Mouse (Mus musculus): ENCODE measurements around the gene Cyp3a57. TPM values are rescaled to one million over a fixed set of nuclear protein-coding genes. Genes with fewer than 3 reads are reported as not detected.
"Not testable (repeated sequence)": the region's sequence is repeated elsewhere in the genome, so short reads cannot be mapped to it uniquely, and the experiment has no call there.

Gene Cyp3a57
- polyA plus RNA-seq (2016; fragmentation: Nextera tagmentation; extraction: Ambion mirVana) = not detected in 2 replicates

DNA sequence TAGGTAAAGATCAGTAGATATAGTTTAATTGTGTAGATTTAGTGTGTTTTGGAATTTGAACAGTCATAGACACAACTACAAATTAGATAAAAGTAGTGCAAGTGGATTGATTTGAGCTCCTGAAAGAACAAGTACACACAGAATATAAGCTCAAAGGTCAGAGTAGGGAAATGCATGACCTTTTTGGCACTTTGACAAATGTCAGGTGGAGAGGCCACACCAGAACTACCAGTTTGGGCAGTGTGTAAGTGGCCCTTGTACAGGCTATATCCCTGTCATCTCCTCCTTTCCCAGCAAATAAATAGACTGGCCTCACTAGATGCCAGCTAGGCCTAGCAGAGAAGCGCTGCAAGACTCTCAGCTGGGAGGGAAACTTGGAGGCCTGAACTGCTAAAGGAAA, at the start of gene Cyp3a57:
TSS of gene Cyp3a57 (plus strand) at position 339 of the 400 bp plus-strand sequence.
- Histone ChIP-seq H3K27ac (no peak within 1 kb of the TSS), H3K36me3 (replicated peaks) (no peaks in the 10 kb centered on the region), H3K4me1 (no peaks in the 10 kb centered on the region), H3K27me3 (ENCODE audit: poor library complexity, severe bottlenecking) (no peaks in the 10 kb centered on the region), H3K4me3 (no peak within 1 kb of the TSS), H3K9me3 (peaks cover 30% of the 10 kb centered on the region; the same call in 1 of the 2 replicates)
- no peak for DNase-seq (ENCODE audit: extremely low spot score, low spot score)
- 89% methylated on average over 1 of the region's 1 CpGs for WGBS

DNA sequence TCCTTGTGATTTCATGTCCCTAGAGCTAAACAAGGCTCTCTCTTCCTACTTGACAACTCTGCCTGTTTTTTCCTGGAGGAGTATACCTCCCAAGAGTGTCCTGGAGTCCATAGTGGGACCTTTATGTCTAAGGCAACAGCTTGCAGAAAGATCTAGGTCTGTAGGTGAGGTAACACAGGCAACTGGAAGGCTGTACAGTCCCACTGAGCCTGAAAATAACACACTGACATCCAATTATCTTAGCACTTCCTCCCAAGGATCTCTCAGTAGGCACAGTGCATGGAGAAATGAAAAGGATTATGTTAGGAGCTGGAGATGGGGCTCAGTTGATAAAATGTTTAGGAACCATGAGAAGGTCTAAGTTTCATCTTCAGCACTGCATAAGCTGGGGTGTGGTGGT, 44.6 kb upstream of the Cyp3a57 start:
- H3K27ac ChIP-seq = no peak overlapping the region
- H3K9me3 ChIP-seq = no peaks in the 10 kb centered on the region
- H3K27me3 ChIP-seq (ENCODE audit: poor library complexity, severe bottlenecking) = no peaks in the 10 kb centered on the region
- no peak overlapping the region for H3K4me3 ChIP-seq
- H3K36me3 ChIP-seq (replicated peaks) = no peaks in the 10 kb centered on the region
- DNase-seq (ENCODE audit: extremely low spot score, low spot score) = peak; percentile 4
- no peaks in the 10 kb centered on the region for H3K4me1 ChIP-seq

DNA sequence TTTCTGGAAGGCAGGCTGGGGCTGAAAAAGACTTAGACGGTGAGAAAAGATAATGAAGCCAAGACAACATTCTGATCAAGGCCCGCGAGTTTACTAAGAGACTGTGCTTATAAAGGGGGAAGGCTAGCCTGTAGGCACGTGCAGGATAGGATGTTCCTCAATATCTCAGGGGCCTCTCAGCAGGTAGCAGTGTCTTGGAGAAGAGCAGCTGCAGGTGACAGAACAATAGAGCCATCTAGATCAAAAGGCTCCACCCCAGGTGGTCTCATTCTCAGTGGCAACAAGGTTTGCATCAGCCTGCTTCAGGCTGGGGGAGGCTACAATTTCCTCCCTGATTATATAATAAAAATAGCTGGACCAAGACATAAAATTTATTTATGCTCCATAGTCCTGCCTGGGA, 43.3 kb upstream of the Cyp3a57 start:
- H3K36me3 ChIP-seq (replicated peaks); H3K27me3 ChIP-seq (ENCODE audit: poor library complexity, severe bottlenecking); DNase-seq (ENCODE audit: extremely low spot score, low spot score); H3K4me3 ChIP-seq; H3K27ac ChIP-seq; H3K4me1 ChIP-seq; H3K9me3 ChIP-seq: not testable (repeated sequence)
- 67% methylated on average over 4 of the region's 4 CpGs for WGBS

DNA sequence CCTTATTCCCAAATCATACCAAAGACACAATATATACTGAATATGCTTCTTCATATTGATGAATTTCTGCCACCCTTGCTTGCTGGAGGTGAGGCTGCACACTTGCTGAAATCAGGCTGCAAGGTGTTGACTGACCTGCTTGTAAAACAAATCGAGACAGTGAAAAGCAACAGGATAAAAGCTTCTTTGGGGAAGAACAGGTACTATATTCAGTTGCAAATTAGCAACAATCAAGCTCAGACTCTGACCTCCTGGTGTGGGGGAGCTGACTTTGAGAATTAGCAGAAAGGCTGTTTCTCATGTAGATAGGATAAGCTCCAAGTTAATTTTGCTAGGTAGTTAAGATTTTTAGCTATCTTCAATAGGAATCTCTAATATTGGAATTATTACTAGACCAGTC, 42.7 kb upstream of the Cyp3a57 start:
- WGBS = 73% methylated on average over 1 of the region's 1 CpGs

DNA sequence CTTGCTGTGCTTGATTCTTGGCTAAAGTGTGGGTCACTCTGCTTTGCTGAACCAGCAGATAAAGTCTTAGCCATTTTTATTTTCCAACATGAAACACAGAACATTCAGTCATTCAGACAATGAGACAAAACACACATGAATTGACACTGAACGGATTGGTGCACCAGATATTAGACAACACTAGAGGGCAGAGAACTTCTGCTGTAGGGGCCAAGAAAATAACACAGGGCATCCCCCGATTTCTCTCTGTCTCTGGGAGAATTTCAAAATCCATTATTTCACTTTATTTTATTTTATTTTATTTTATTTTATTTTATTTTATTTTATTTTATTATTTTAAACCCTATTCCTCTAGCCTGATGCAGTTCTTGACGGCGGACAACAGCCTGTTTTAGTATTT, 38.1 kb upstream of the Cyp3a57 start:
- not testable (repeated sequence) for H3K4me3 ChIP-seq; H3K36me3 ChIP-seq (replicated peaks); H3K27ac ChIP-seq; H3K9me3 ChIP-seq; H3K4me1 ChIP-seq; H3K27me3 ChIP-seq (ENCODE audit: poor library complexity, severe bottlenecking)
- WGBS = 91% methylated on average over 4 of the region's 4 CpGs
- DNase-seq (ENCODE audit: extremely low spot score, low spot score) = peak; percentile 5

More for the DNA sequence above, 42.7 kb upstream of the Cyp3a57 start:
- no peaks in the 10 kb centered on the region for H3K27me3 ChIP-seq (ENCODE audit: poor library complexity, severe bottlenecking)
- no peak overlapping the region for H3K4me3 ChIP-seq
- H3K9me3 ChIP-seq = no peaks in the 10 kb centered on the region
- no peak overlapping the region for H3K27ac ChIP-seq
- DNase-seq (ENCODE audit: extremely low spot score, low spot score) = peak; percentile 1
- no peaks in the 10 kb centered on the region for H3K36me3 ChIP-seq (replicated peaks)
- H3K4me1 ChIP-seq = no peaks in the 10 kb centered on the region

DNA sequence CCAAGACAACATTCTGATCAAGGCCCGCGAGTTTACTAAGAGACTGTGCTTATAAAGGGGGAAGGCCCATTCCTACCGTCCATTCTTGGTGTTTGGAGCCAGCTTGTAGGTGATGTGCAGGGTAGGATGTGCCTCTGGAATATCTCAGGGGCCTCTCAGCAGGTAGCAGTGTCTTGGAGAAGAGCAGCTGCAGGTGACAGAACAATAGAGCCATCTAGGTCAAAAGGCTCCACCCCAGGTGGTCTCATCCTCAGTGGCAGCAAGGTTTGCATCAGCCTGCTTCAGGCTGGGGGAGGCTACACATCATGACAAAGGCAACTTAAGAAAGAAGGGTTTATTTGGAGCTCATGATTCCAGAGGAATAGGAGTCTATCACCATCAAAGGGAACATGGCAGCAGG, 37.3 kb upstream of the Cyp3a57 start:
- H3K27me3 ChIP-seq (ENCODE audit: poor library complexity, severe bottlenecking); H3K4me3 ChIP-seq; H3K27ac ChIP-seq; H3K36me3 ChIP-seq (replicated peaks); H3K4me1 ChIP-seq; H3K9me3 ChIP-seq: not testable (repeated sequence)
- 83% methylated on average over 3 of the region's 3 CpGs for WGBS
- peak; percentile 8 for DNase-seq (ENCODE audit: extremely low spot score, low spot score)

DNA sequence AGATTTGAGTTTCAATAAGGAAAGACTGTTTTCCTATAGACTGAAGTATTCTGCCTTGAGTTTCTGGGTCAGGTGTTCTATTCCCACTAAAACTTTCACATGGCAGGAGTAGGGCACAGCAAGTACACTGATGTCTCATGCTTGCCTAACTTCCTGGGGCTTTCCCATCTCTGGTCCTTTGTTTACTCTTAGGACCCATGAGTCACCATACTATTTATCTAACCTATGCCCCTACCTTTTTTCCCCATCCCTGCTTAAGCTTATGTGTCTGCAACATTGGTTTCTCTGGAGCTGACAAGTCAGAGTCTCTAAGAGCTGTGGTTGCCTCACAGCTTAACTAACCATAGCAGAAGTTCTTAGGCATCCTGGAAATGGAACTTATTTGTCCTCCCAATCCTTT, 31.2 kb upstream of the Cyp3a57 start:
- Histone ChIP-seq H3K4me3 (no peak overlapping the region), H3K4me1 (no peaks in the 10 kb centered on the region), H3K27me3 (ENCODE audit: poor library complexity, severe bottlenecking) (no peaks in the 10 kb centered on the region), H3K9me3 (peaks cover 24% of the 10 kb centered on the region), H3K27ac (no peak overlapping the region), H3K36me3 (replicated peaks) (no peaks in the 10 kb centered on the region)
- DNase-seq (ENCODE audit: extremely low spot score, low spot score) = no peak

DNA sequence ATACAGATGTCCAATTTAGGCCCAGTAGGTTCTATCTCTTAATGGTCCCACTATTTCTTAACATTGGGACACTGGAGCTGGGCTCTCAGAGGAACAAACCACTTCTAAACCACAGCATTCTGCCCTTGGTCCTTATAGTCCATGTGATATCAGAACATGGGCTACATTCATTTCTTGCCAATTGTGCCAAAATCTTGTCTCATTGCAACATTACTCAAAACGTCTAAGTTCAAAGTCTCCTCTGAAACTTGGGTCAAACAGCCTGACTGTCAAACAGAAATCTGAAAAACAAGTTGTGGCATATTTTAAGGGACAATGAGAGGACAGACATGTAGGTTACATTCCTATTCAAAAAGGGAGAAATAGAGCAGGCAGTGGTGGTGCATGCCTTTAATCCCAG, 27.9 kb upstream of the Cyp3a57 start:
- Histone ChIP-seq H3K4me3 (no peak overlapping the region), H3K36me3 (replicated peaks) (no peaks in the 10 kb centered on the region), H3K4me1 (no peaks in the 10 kb centered on the region), H3K27me3 (ENCODE audit: poor library complexity, severe bottlenecking) (no peaks in the 10 kb centered on the region), H3K9me3 (peaks cover 27% of the 10 kb centered on the region), H3K27ac (no peak overlapping the region)
- no peak for DNase-seq (ENCODE audit: extremely low spot score, low spot score)
- WGBS = 87% methylated on average over 1 of the region's 1 CpGs

DNA sequence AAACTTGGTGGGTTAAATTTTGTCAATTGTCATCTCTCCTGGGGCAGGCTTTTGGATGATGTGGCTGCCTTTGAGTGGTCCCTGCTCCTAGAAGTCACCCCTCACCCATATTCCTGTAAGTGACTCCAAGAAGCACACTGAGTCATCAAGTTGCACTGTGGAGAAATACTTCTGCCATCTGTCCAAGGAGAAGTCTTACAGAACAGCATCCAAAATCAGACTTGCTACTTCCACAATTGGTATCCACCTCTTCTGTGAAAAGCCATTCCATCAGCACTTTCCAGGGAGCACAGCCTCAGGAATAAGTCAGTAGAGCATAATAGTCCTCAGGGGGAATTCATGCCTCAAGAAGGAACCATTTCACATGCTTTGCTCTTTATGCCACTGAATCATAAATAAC, 6.3 kb upstream of the Cyp3a57 start:
- not testable (repeated sequence) for H3K4me1 ChIP-seq; DNase-seq (ENCODE audit: extremely low spot score, low spot score); H3K4me3 ChIP-seq; H3K27ac ChIP-seq; H3K36me3 ChIP-seq (replicated peaks); H3K27me3 ChIP-seq (ENCODE audit: poor library complexity, severe bottlenecking)
- H3K9me3 ChIP-seq = peaks cover 24% of the 10 kb centered on the region; the same call in 1 of the 2 replicates

DNA sequence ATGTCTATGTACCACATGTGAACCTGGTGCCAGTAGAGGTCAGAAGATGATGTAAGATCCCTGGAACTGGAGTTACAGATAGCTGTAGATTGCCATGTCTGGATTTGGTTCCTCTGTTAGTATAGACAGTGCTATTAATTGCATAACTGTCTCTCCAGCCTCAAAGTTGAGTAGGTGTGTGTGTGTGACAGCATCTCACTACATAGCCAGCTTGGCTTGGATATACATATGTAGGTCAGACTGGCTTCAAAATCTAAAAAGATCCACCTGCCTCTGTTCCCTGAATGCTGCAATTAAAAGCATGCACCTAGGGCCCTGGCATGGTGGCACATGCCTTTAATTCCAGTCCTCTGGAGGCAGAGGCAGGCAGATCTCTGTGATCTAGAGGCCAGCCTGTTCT, 4.6 kb downstream of the Cyp3a57 start:
- Histone ChIP-seq H3K4me1 (no peaks in the 10 kb centered on the region), H3K27ac (no peak overlapping the region), H3K9me3 (peaks cover 36% of the 10 kb centered on the region), H3K36me3 (replicated peaks) (no peaks in the 10 kb centered on the region), H3K4me3 (no peak overlapping the region), H3K27me3 (ENCODE audit: poor library complexity, severe bottlenecking) (no peaks in the 10 kb centered on the region)
- DNase-seq (ENCODE audit: extremely low spot score, low spot score) = no peak

DNA sequence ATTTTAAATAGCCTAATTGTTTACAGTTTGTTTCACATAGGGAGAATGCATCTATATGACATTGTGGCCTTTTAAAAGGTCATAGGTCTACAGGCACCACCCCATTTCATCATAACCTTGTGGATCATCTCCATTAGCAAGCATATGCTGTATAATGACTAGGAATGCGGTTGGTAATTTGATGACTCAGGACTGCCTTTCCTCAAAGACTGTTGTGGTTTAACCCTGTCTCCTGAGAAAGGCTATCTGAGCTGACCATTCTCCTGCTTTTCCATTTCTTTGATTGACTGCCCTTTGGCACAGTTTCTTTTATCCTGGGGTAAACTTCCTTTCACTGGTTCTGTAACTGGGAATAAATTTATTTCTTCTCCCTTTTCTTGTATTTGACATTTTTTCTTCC, 8.0 kb downstream of the Cyp3a57 start:
- Histone ChIP-seq H3K36me3 (replicated peaks) (no peaks in the 10 kb centered on the region), H3K27ac (no peak overlapping the region), H3K4me1 (no peaks in the 10 kb centered on the region), H3K4me3 (no peak overlapping the region), H3K27me3 (ENCODE audit: poor library complexity, severe bottlenecking) (no peaks in the 10 kb centered on the region), H3K9me3 (peaks cover 30% of the 10 kb centered on the region)
- WGBS = 96% methylated on average over 1 of the region's 1 CpGs
- no peak for DNase-seq (ENCODE audit: extremely low spot score, low spot score)

DNA sequence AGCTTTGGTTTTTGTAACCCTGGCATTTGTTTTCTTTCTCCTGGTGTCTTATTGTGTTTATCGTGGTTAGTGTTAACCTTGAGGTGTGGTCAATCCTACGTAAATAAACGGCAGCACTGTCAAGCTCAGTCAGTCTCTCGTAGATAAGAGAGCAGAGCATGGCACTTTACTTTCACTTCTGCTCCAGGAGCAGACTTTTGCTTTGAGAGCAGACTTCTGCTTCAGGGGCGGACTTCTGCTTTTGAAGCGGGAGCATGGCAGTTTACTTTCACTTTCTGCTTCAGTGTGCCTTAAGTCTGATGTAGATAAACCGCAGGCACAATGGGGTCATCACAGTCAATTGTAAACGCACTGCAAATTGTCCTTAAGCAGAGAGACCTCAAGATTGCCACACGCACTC, 70.3 kb downstream of the Cyp3a57 start:
- not testable (repeated sequence) for DNase-seq (ENCODE audit: extremely low spot score, low spot score); H3K4me1 ChIP-seq; H3K36me3 ChIP-seq (replicated peaks); H3K27me3 ChIP-seq (ENCODE audit: poor library complexity, severe bottlenecking); H3K27ac ChIP-seq; H3K4me3 ChIP-seq
- WGBS = 86% methylated on average over 9 of the region's 9 CpGs
- H3K9me3 ChIP-seq = peaks cover 65% of the 10 kb centered on the region

DNA sequence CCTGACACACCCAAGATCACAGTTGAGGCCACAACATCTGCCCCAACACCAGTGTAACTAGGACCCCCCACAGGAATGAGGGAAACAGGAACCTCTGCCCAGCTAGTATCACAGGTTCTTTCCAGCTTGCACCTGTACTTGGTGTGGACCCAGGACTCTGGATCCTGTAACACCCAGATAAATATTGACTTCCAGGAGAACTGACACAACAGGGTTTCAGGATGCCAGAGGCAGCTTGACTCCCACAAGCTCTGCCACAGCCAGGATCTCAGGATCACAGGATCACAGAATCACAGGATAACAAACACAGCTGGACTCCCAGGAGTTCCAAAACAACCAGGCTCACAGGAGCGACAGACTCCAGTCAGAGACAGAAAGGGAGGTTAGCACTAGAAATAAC, 77.2 kb downstream of the Cyp3a57 start:
- Histone ChIP-seq H3K4me1 (no peaks in the 10 kb centered on the region), H3K4me3 (no peak overlapping the region), H3K27ac (no peak overlapping the region), H3K36me3 (replicated peaks) (no peaks in the 10 kb centered on the region), H3K9me3 (peaks cover 36% of the 10 kb centered on the region), H3K27me3 (ENCODE audit: poor library complexity, severe bottlenecking) (no peaks in the 10 kb centered on the region)
- DNase-seq (ENCODE audit: extremely low spot score, low spot score) = no peak
- 58% methylated on average over 1 of the region's 1 CpGs for WGBS

DNA sequence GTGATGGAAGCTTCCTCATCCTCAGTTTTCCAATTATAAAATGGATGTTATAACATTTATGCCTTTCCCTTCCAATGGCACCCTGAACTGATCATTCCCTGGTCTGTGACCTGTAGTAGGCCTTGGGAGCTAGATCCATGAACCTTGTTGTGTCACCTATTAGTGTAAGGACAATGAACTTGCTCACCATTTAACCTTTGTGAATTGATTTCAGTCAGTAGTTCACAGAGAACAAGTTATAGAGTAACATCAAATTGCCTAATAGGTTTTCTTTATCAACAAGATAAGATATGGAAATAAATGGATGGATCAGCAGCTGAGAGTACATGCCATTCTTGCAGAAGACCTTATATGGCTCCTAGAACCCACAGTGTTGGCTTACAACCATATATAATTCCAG, 85.9 kb downstream of the Cyp3a57 start:
- peaks cover 51% of the 10 kb centered on the region for H3K9me3 ChIP-seq
- no peaks in the 10 kb centered on the region for H3K4me1 ChIP-seq
- H3K27ac ChIP-seq = no peak overlapping the region
- H3K4me3 ChIP-seq = no peak overlapping the region
- no peaks in the 10 kb centered on the region for H3K27me3 ChIP-seq (ENCODE audit: poor library complexity, severe bottlenecking)
- no peak for DNase-seq (ENCODE audit: extremely low spot score, low spot score)
- H3K36me3 ChIP-seq (replicated peaks) = no peaks in the 10 kb centered on the region

Measured in forebrain, embryonic 10.5 days (tissue).